Mouse (Mus musculus): Measurements from ENCODE around the gene Zbtb41. TPM values are rescaled to one million over a fixed set of nuclear protein-coding genes. Genes with fewer than 3 reads are reported as not detected.

Gene Zbtb41
- total and polyA plus RNA-seq, 3 experiments, result 2.9 to 23.4 (median 20.5) TPM

- Histone ChIP-seq H3K36me3 (ENCODE audit: control insufficient read depth, insufficient read depth, low read length) (no peaks in the 10 kb centered on the region), H3K27ac (no peak within 1 kb of the TSS)
- intact Hi-C loops (cut with DNase I), result no loop called here
These were observed 32.5 kb downstream of the Zbtb41 start, which contains the start of gene Aspm for GRCm38 (mm10) chr1:139454340-139455225. Aspm (plus strand) TSS chr1:139454772.

DNA sequence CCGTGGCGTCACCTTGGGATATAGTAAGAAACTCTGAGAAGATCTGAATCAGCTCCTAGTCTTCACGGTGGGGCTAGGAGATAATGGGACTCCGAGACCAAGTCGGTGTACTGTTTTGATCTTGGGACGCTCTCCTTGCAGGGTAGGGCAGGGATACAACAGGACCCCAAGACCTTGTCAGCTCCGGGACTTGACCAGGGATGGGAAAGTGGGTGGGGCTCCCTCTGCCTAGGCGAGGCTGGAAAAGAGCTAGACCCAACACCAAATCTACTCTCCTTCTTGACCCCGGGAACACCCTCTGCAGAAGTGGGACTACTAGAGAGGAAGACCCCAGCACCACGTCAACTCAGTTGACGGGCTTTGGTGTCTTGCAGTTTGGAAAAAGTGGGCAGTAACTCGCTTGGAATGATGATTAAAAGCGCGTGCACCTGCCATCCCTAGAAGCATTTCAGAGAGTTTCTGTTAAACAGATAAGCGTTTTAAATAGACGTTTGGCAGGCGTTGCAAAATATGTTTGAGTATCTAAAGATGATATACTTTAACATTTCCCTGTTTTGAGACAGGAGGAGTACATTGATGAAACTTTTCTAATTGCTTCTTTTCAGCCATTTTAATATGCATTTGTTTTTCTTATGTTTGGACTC is 33.3 kb downstream of the Zbtb41 start:
- DNase-seq, result no peak
- intact Hi-C loops (cut with DNase I), result no loop called here
- TF ChIP-seq CTCF (IDR thresholded peaks at IDR 0.05), result no peak
- peak overlapping the region; percentile 66 for H3K4me3 ChIP-seq
- H3K9ac ChIP-seq (ENCODE audit: low read depth, low read length), result peak overlapping the region; percentile 23
- 2% methylated on average over 17 of the region's 17 CpGs for WGBS
- H3K27ac ChIP-seq, result no peak overlapping the region
- no peaks in the 10 kb centered on the region; the same call in 1 of the 2 replicates for H3K79me2 ChIP-seq (replicated peaks; ENCODE audit: control insufficient read depth, insufficient read depth, low read length)
- H3K36me3 ChIP-seq (ENCODE audit: control insufficient read depth, insufficient read depth, low read length), result no peaks in the 10 kb centered on the region
- no peaks in the 10 kb centered on the region for H3K27me3 ChIP-seq (ENCODE audit: control insufficient read depth, insufficient read depth, low read length)
- peaks cover 3% of the 10 kb centered on the region for H3K4me1 ChIP-seq (ENCODE audit: control insufficient read depth, insufficient read depth, low read length)

More at GRCm38 (mm10) chr1:139454340-139455225, 32.5 kb downstream of the Zbtb41 start, which contains the start of gene Aspm:
- H3K79me2 ChIP-seq (replicated peaks; ENCODE audit: control insufficient read depth, insufficient read depth, low read length), result no peaks in the 10 kb centered on the region; the same call in 1 of the 2 replicates
- peaks cover 3% of the 10 kb centered on the region for H3K4me1 ChIP-seq (ENCODE audit: control insufficient read depth, insufficient read depth, low read length)
- TF ChIP-seq CTCF (IDR thresholded peaks at IDR 0.05) (no peak), EP300 (IDR thresholded peaks at IDR 0.05; ENCODE audit: insufficient read depth, low read depth, low read length) (no peak), POLR2A (IDR thresholded peaks at IDR 0.05; ENCODE audit: insufficient read depth, low read depth, low read length) (no peak)
- DNase-seq, result peak; percentile 85 to 91
- no peaks in the 10 kb centered on the region for H3K27me3 ChIP-seq (ENCODE audit: control insufficient read depth, insufficient read depth, low read length)
- peak within 1 kb of the TSS; percentile 23 for H3K9ac ChIP-seq (ENCODE audit: low read depth, low read length)
- peak within 1 kb of the TSS; percentile 66 for H3K4me3 ChIP-seq
- WGBS, result under 1% methylated on average over 65 of the region's 65 CpGs

DNA sequence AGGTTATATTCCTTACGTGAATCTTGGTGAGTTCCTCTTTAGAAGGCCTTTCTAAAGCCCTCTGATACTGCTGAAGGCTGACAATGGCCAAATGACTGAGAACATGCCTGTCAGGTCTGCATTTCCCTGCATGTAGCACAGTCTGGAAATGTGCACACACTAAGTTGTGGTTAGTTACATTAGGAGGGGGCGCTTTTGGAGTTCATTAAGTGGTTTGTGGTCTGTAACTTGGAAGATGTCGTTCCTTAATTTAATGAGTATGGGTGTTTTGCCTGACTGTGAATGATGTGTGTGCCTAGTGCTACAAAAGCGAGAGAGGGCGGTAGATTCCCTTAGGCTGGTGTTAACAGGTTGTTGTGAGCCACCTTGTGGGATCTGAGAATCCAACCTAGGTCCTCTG is 38.7 kb downstream of the Zbtb41 start:
- TF ChIP-seq EP300 (IDR thresholded peaks at IDR 0.05; ENCODE audit: insufficient read depth, low read depth, low read length) (no peak), POLR2A (IDR thresholded peaks at IDR 0.05; ENCODE audit: insufficient read depth, low read depth, low read length) (no peak), CTCF (IDR thresholded peaks at IDR 0.05) (no peak)
- Histone ChIP-seq H3K27ac (no peak overlapping the region), H3K9ac (ENCODE audit: low read depth, low read length) (no peak overlapping the region), H3K4me1 (ENCODE audit: control insufficient read depth, insufficient read depth, low read length) (no peaks in the 10 kb centered on the region), H3K4me3 (no peak overlapping the region), H3K36me3 (ENCODE audit: control insufficient read depth, insufficient read depth, low read length) (no peaks in the 10 kb centered on the region), H3K27me3 (ENCODE audit: control insufficient read depth, insufficient read depth, low read length) (no peaks in the 10 kb centered on the region), H3K79me2 (replicated peaks; ENCODE audit: control insufficient read depth, insufficient read depth, low read length) (no peaks in the 10 kb centered on the region)
- intact Hi-C loops (cut with DNase I), result no loop called here
- no peak for DNase-seq
- WGBS, result 92% methylated on average over 5 of the region's 5 CpGs

- no peaks in the 10 kb centered on the region for H3K27me3 ChIP-seq (ENCODE audit: control insufficient read depth, insufficient read depth, low read length)
- H3K9ac ChIP-seq (ENCODE audit: low read depth, low read length), result no peak overlapping the region
- no peaks in the 10 kb centered on the region for H3K4me1 ChIP-seq (ENCODE audit: control insufficient read depth, insufficient read depth, low read length)
- intact Hi-C loops (cut with DNase I), result no loop called here
- H3K27ac ChIP-seq, result no peak overlapping the region
- no peaks in the 10 kb centered on the region for H3K79me2 ChIP-seq (replicated peaks; ENCODE audit: control insufficient read depth, insufficient read depth, low read length)
- no peak overlapping the region for H3K4me3 ChIP-seq
- 82% methylated on average over 11 of the region's 11 CpGs for WGBS
- DNase-seq, result no peak
- H3K36me3 ChIP-seq (ENCODE audit: control insufficient read depth, insufficient read depth, low read length), result no peaks in the 10 kb centered on the region
- TF ChIP-seq POLR2A (IDR thresholded peaks at IDR 0.05; ENCODE audit: insufficient read depth, low read depth, low read length) (no peak), EP300 (IDR thresholded peaks at IDR 0.05; ENCODE audit: insufficient read depth, low read depth, low read length) (no peak)
These were observed 43.8 kb downstream of the Zbtb41 start for GRCm38 (mm10) chr1:139465936-139466335.

- Histone ChIP-seq H3K79me2 (replicated peaks; ENCODE audit: control insufficient read depth, insufficient read depth, low read length) (no peaks in the 10 kb centered on the region), H3K9ac (ENCODE audit: low read depth, low read length) (no peak overlapping the region), H3K36me3 (ENCODE audit: control insufficient read depth, insufficient read depth, low read length) (no peaks in the 10 kb centered on the region), H3K4me1 (ENCODE audit: control insufficient read depth, insufficient read depth, low read length) (no peaks in the 10 kb centered on the region), H3K27ac (no peak overlapping the region), H3K27me3 (ENCODE audit: control insufficient read depth, insufficient read depth, low read length) (no peaks in the 10 kb centered on the region), H3K4me3 (no peak overlapping the region)
- no peak for DNase-seq
- intact Hi-C loops (cut with DNase I), result no loop called here
- WGBS, result 88% methylated on average over 11 of the region's 11 CpGs
- TF ChIP-seq CTCF (IDR thresholded peaks at IDR 0.05) (no peak), EP300 (IDR thresholded peaks at IDR 0.05; ENCODE audit: insufficient read depth, low read depth, low read length) (no peak), POLR2A (IDR thresholded peaks at IDR 0.05; ENCODE audit: insufficient read depth, low read depth, low read length) (no peak)
These were observed 56.8 kb downstream of the Zbtb41 start for GRCm38 (mm10) chr1:139478898-139479297.

DNA sequence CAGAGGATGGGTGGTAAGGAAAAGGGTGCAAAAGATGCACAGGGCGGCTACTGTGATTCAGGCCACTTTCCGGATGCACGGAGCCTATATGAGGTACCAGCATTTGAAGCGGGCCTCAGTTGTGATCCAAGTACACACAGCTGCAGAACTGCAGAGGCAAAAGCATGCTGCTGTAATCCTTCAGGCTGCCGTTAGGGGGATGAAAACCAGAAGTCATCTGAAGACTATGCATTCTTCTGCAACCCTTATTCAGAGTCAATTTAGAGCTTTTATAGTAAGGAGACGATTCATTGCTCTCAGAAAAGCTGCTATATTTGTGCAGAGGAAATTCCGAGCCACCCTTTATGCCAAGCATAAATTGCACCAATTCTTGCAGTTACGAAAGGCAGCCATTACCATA is 58.2 kb downstream of the Zbtb41 start:
- no peaks in the 10 kb centered on the region for H3K36me3 ChIP-seq (ENCODE audit: control insufficient read depth, insufficient read depth, low read length)
- no peak overlapping the region for H3K4me3 ChIP-seq
- 90% methylated on average over 8 of the region's 8 CpGs for WGBS
- H3K79me2 ChIP-seq (replicated peaks; ENCODE audit: control insufficient read depth, insufficient read depth, low read length), result no peaks in the 10 kb centered on the region
- H3K4me1 ChIP-seq (ENCODE audit: control insufficient read depth, insufficient read depth, low read length), result no peaks in the 10 kb centered on the region
- intact Hi-C loops (cut with DNase I), result no loop called here
- H3K27me3 ChIP-seq (ENCODE audit: control insufficient read depth, insufficient read depth, low read length), result no peaks in the 10 kb centered on the region
- TF ChIP-seq CTCF (IDR thresholded peaks at IDR 0.05), result peak; percentile 19; the same call in 1 of the 2 replicates
- no peak for TF ChIP-seq POLR2A (IDR thresholded peaks at IDR 0.05; ENCODE audit: insufficient read depth, low read depth, low read length)
- no peak for TF ChIP-seq EP300 (IDR thresholded peaks at IDR 0.05; ENCODE audit: insufficient read depth, low read depth, low read length)
- no peak overlapping the region for H3K9ac ChIP-seq (ENCODE audit: low read depth, low read length)
- no peak for DNase-seq
- H3K27ac ChIP-seq, result no peak overlapping the region

Data from heart, adult 2 months (tissue).